Mouse (Mus musculus): Measurements from ENCODE around the gene Tuba3b. TPM values are rescaled to one million over a fixed set of nuclear protein-coding genes. Genes with fewer than 3 reads are reported as not detected.

The Tuba3b gene
- polyA plus RNA-seq, 1 experiment = not detected

GRCm38 (mm10) chr6:145585052-145585973 is 30.2 kb upstream of the Tuba3b start:
- Histone ChIP-seq H3K4me3 (ENCODE audit: insufficient read depth, low read length) (no peak overlapping the region), H3K4me1 (ENCODE audit: control insufficient read depth, insufficient read depth, low read length) (peaks cover 12% of the 10 kb centered on the region), H3K27ac (ENCODE audit: insufficient read depth, low read length) (no peak overlapping the region)
- no peak for TF ChIP-seq POLR2A (IDR thresholded peaks at IDR 0.05; ENCODE audit: low read depth, low read length)
- TF ChIP-seq CTCF (IDR thresholded peaks at IDR 0.05; ENCODE audit: borderline replicate concordance, insufficient read depth, low read length) = no peak

GRCm38 (mm10) chr6:145590501-145591293 is 24.9 kb upstream of the Tuba3b start:
- TF ChIP-seq POLR2A (IDR thresholded peaks at IDR 0.05; ENCODE audit: low read depth, low read length) (no peak), CTCF (IDR thresholded peaks at IDR 0.05; ENCODE audit: borderline replicate concordance, insufficient read depth, low read length) (no peak)
- Histone ChIP-seq H3K4me1 (ENCODE audit: control insufficient read depth, insufficient read depth, low read length) (peaks cover 12% of the 10 kb centered on the region), H3K27ac (ENCODE audit: insufficient read depth, low read length) (peak overlapping the region; percentile 80), H3K4me3 (ENCODE audit: insufficient read depth, low read length) (no peak overlapping the region)

GRCm38 (mm10) chr6:145591578-145591977 is 24.0 kb upstream of the Tuba3b start:
- Histone ChIP-seq H3K4me1 (ENCODE audit: control insufficient read depth, insufficient read depth, low read length) (peaks cover 12% of the 10 kb centered on the region), H3K4me3 (ENCODE audit: insufficient read depth, low read length) (no peak overlapping the region), H3K27ac (ENCODE audit: insufficient read depth, low read length) (no peak overlapping the region)
- TF ChIP-seq POLR2A (IDR thresholded peaks at IDR 0.05; ENCODE audit: low read depth, low read length) = no peak
- no peak for TF ChIP-seq CTCF (IDR thresholded peaks at IDR 0.05; ENCODE audit: borderline replicate concordance, insufficient read depth, low read length)

GRCm38 (mm10) chr6:145592036-145592435 is 23.5 kb upstream of the Tuba3b start:
- TF ChIP-seq POLR2A (IDR thresholded peaks at IDR 0.05; ENCODE audit: low read depth, low read length) = no peak
- H3K4me1 ChIP-seq (ENCODE audit: control insufficient read depth, insufficient read depth, low read length) = peaks cover 10% of the 10 kb centered on the region
- no peak overlapping the region for H3K4me3 ChIP-seq (ENCODE audit: insufficient read depth, low read length)
- no peak overlapping the region for H3K27ac ChIP-seq (ENCODE audit: insufficient read depth, low read length)

GRCm38 (mm10) chr6:145592531-145592998 is 23.0 kb upstream of the Tuba3b start:
- H3K4me1 ChIP-seq (ENCODE audit: control insufficient read depth, insufficient read depth, low read length) = peaks cover 8% of the 10 kb centered on the region
- TF ChIP-seq POLR2A (IDR thresholded peaks at IDR 0.05; ENCODE audit: low read depth, low read length) = no peak
- no peak for TF ChIP-seq CTCF (IDR thresholded peaks at IDR 0.05; ENCODE audit: borderline replicate concordance, insufficient read depth, low read length)
- no peak overlapping the region for H3K27ac ChIP-seq (ENCODE audit: insufficient read depth, low read length)
- H3K4me3 ChIP-seq (ENCODE audit: insufficient read depth, low read length) = no peak overlapping the region

- peaks cover 2% of the 10 kb centered on the region; the same call in 1 of the 2 replicates for H3K4me1 ChIP-seq (ENCODE audit: control insufficient read depth, insufficient read depth, low read length)
- no peak overlapping the region for H3K4me3 ChIP-seq (ENCODE audit: insufficient read depth, low read length)
- TF ChIP-seq POLR2A (IDR thresholded peaks at IDR 0.05; ENCODE audit: low read depth, low read length) (no peak), CTCF (IDR thresholded peaks at IDR 0.05; ENCODE audit: borderline replicate concordance, insufficient read depth, low read length) (no peak)
- H3K27ac ChIP-seq (ENCODE audit: insufficient read depth, low read length) = no peak overlapping the region
These were observed 21.6 kb upstream of the Tuba3b start for GRCm38 (mm10) chr6:145593991-145594390.

- TF ChIP-seq CTCF (IDR thresholded peaks at IDR 0.05; ENCODE audit: borderline replicate concordance, insufficient read depth, low read length) (no peak), POLR2A (IDR thresholded peaks at IDR 0.05; ENCODE audit: low read depth, low read length) (no peak)
- Histone ChIP-seq H3K4me1 (ENCODE audit: control insufficient read depth, insufficient read depth, low read length) (no peaks in the 10 kb centered on the region; the same call in 1 of the 2 replicates), H3K27ac (ENCODE audit: insufficient read depth, low read length) (no peak overlapping the region), H3K4me3 (ENCODE audit: insufficient read depth, low read length) (no peak overlapping the region)
These were observed 19.7 kb upstream of the Tuba3b start for GRCm38 (mm10) chr6:145595905-145596304.

GRCm38 (mm10) chr6:145598794-145599555 is 16.6 kb upstream of the Tuba3b start:
- Histone ChIP-seq H3K4me3 (ENCODE audit: insufficient read depth, low read length) (no peak overlapping the region), H3K4me1 (ENCODE audit: control insufficient read depth, insufficient read depth, low read length) (no peaks in the 10 kb centered on the region; the same call in 1 of the 2 replicates), H3K27ac (ENCODE audit: insufficient read depth, low read length) (no peak overlapping the region)
- TF ChIP-seq POLR2A (IDR thresholded peaks at IDR 0.05; ENCODE audit: low read depth, low read length) (no peak), CTCF (IDR thresholded peaks at IDR 0.05; ENCODE audit: borderline replicate concordance, insufficient read depth, low read length) (no peak)

- H3K4me1 ChIP-seq (ENCODE audit: control insufficient read depth, insufficient read depth, low read length) = peaks cover 6% of the 10 kb centered on the region; the same call in 1 of the 2 replicates
- TF ChIP-seq CTCF (IDR thresholded peaks at IDR 0.05; ENCODE audit: borderline replicate concordance, insufficient read depth, low read length) (no peak), POLR2A (IDR thresholded peaks at IDR 0.05; ENCODE audit: low read depth, low read length) (no peak)
- H3K27ac ChIP-seq (ENCODE audit: insufficient read depth, low read length) = no peak overlapping the region
- no peak overlapping the region for H3K4me3 ChIP-seq (ENCODE audit: insufficient read depth, low read length)
These were observed 11.4 kb upstream of the Tuba3b start for GRCm38 (mm10) chr6:145604126-145604525.

Measured in embryonic fibroblast, embryonic 13.5 days (primary cell).